9 mouse cellular contexts compared by ENCODE assay signal in the genomic region with DNA sequence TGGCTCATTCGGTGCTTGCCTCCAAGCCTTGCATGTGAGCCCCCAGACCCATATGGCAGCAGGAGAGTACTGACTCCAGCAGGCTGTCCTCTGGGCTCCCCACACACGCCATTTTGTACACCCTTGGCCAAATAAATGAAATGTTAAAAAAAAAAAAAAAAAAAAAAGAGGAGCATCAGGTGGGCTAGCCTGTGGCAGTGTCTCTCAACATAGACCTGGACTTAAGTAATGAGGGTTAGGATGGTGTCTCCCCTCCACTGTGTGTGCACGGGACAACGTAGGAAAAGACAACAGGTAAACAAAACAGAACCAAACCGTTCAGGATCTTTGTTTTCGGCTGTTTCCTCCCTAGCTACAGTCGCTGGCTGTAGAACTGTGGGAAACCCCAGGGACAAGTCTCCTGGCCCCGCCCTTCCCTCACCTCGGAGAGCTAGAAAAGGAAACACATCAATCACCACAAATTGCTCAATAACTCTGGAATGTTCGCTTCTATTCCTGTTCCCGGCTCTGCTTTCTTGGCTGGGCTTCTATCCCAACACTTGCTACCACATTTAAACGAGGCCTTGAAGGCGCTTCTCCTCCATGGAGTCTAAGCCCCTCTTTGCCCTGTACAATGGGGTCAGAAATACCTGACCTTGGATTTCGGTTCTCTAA. TPM values are rescaled to one million over a fixed set of nuclear protein-coding genes. Genes with fewer than 3 reads are reported as not detected.
DNase-seq lines count a peak whose midpoint lies in the region; ATAC-seq and TF ChIP-seq lines count a peak whose summit lies in the region.
"Had no signal": no experiment of that assay in that cellular context is flagged by ENCODE, and none has a peak within 500 bp of the region (broad histone marks: within the 10 kb centered on the region; RNA-seq: fewer than 3 reads in every experiment).

No protein-coding gene starts in this region.

- peak overlapping the region; percentile 63 for H3K9ac ChIP-seq in heart, embryonic 16.5 days (ENCODE audit: low read length)

- WGBS in spleen, adult 2 months = 22% methylated on average over 14 of the region's 14 CpGs
- WGBS in heart, embryonic 16.5 days = 22% methylated on average over 14 of the region's 14 CpGs

- no peak for TF ChIP-seq POLR2A in spleen, adult 2 months (IDR thresholded peaks at IDR 0.05; ENCODE audit: low read depth, low read length)

- H3K27ac ChIP-seq in spleen, adult 2 months (ENCODE audit: insufficient read depth, low read length) = peak overlapping the region; percentile 79
- peak overlapping the region; percentile 98 for H3K27ac ChIP-seq in heart, embryonic 16.5 days (ENCODE audit: low read length)

- peaks cover 24% of the 10 kb centered on the region; the same call in 1 of the 2 replicates for H3K4me1 ChIP-seq in spleen, adult 2 months (ENCODE audit: control insufficient read depth, insufficient read depth, insufficient read length)
- peaks cover 66% of the 10 kb centered on the region for H3K4me1 ChIP-seq in heart, embryonic 16.5 days (ENCODE audit: control insufficient read depth, insufficient read depth, low read length)

- peak overlapping the region; percentile 49 for H3K4me3 ChIP-seq in spleen, adult 2 months (ENCODE audit: extremely low read depth, insufficient read depth, insufficient read length)
- H3K4me3 ChIP-seq in heart, embryonic 16.5 days (ENCODE audit: low read length) = peak overlapping the region; percentile 32

- H3K4me2 ChIP-seq in heart, embryonic 16.5 days (ENCODE audit: low read depth, low read length) = peak overlapping the region; percentile 61

- no peaks in the 10 kb centered on the region for H3K27me3 ChIP-seq in spleen, adult 2 months (ENCODE audit: control insufficient read depth, insufficient read depth, low read length)
- H3K27me3 ChIP-seq in heart, embryonic 16.5 days (ENCODE audit: control insufficient read depth, insufficient read depth, low read length) = no peaks in the 10 kb centered on the region

- no peaks in the 10 kb centered on the region for H3K9me3 ChIP-seq in heart, embryonic 16.5 days (replicated peaks; ENCODE audit: control insufficient read depth, low read length)

- no peaks in the 10 kb centered on the region for H3K36me3 ChIP-seq in spleen, adult 2 months (ENCODE audit: control insufficient read depth, insufficient read depth, low read length)
- H3K36me3 ChIP-seq in heart, embryonic 16.5 days (ENCODE audit: control insufficient read depth, insufficient read depth) = no peaks in the 10 kb centered on the region

- no peak for TF ChIP-seq CTCF in spleen, adult 2 months (IDR thresholded peaks at IDR 0.05; ENCODE audit: extremely low read depth, insufficient read depth, insufficient read length, insufficient replicate concordance)

- 0 out of 2 replicates have a peak, but pooled peaks have one; percentile 17 for ATAC-seq in erythroblast, adult 5-6 weeks (replicated peaks; ENCODE audit: low FRiP score, poor library complexity, severe bottlenecking)
- ATAC-seq in heart, embryonic 16.5 days (replicated peaks; ENCODE audit: extremely low read depth, insufficient read depth, low FRiP score) = peak; percentile 46

- no peak for DNase-seq in spleen, adult 2 months (ENCODE audit: low read depth in 1 of 2, low spot score in 2 of 2)
- no peak for DNase-seq in spleen, adult 18-20 months
- peak; percentile 87 to 95 for DNase-seq in kidney, postnatal 36 days
- peak; percentile 67 for DNase-seq in mesoderm, embryonic 11.5 days (ENCODE audit: low read depth, low spot score)
- no peak for DNase-seq in spleen, postnatal 14 days (ENCODE audit: low spot score in 2 of 2)
- no peak for DNase-seq in thymus, adult 18-20 months

RNA-seq across cellular contexts. Expression of a gene that starts 0.7 kb away (rescaled TPM):
- 0.18 TPM in 1 of 2 replicates, not detected in the other for polyA plus RNA-seq in spleen, adult 2 months (2012; rRNA removed)
- total RNA-seq in erythroblast, adult 5-6 weeks (2015; ENCODE audit: low replicate concordance) = not detected in 2 replicates
- not detected in 2 replicates for total RNA-seq in erythroblast, adult 5-6 weeks (2017; ENCODE audit: low replicate concordance)
- polyA plus RNA-seq in heart, embryonic 16.5 days (2015; fragmentation: Nextera tagmentation; extraction: Ambion mirVana) = 1.3 and 1.4 TPM in 2 replicates
- total RNA-seq: adrenal gland, postnatal 4 days had no signal

RNA-seq across cellular contexts. Expression of a gene that starts 17.8 kb away (rescaled TPM):
- polyA plus RNA-seq in spleen, adult 2 months (2012; rRNA removed) = 9.2 and 10.7 TPM in 2 replicates
- total RNA-seq in erythroblast, adult 5-6 weeks (2015; ENCODE audit: low replicate concordance) = 7.3 and 17.7 TPM in 2 replicates
- total RNA-seq in erythroblast, adult 5-6 weeks (2017; ENCODE audit: low replicate concordance) = 3.9 and 16.5 TPM in 2 replicates
- polyA plus RNA-seq in heart, embryonic 16.5 days (2015; fragmentation: Nextera tagmentation; extraction: Ambion mirVana) = 33.4 and 36.4 TPM in 2 replicates

RNA-seq across cellular contexts. Expression of a gene that starts 18.4 kb away (rescaled TPM):
- polyA plus RNA-seq in spleen, adult 2 months (2012; rRNA removed) = 423 and 439 TPM in 2 replicates
- 125 and 174 TPM in 2 replicates for total RNA-seq in erythroblast, adult 5-6 weeks (2015; ENCODE audit: low replicate concordance)
- total RNA-seq in erythroblast, adult 5-6 weeks (2017; ENCODE audit: low replicate concordance) = 113 and 122 TPM in 2 replicates
- 209 and 226 TPM in 2 replicates for polyA plus RNA-seq in heart, embryonic 16.5 days (2015; fragmentation: Nextera tagmentation; extraction: Ambion mirVana)

RNA-seq across cellular contexts. Expression of a gene that starts 20.3 kb away (rescaled TPM):
- polyA plus RNA-seq in spleen, adult 2 months (2012; rRNA removed) = 0.14 and 0.15 TPM in 2 replicates
- total RNA-seq in erythroblast, adult 5-6 weeks (2015; ENCODE audit: low replicate concordance) = not detected in 2 replicates
- total RNA-seq in erythroblast, adult 5-6 weeks (2017; ENCODE audit: low replicate concordance) = not detected in 2 replicates
- polyA plus RNA-seq in heart, embryonic 16.5 days (2015; fragmentation: Nextera tagmentation; extraction: Ambion mirVana) = 6.9 and 7.2 TPM in 2 replicates

RNA-seq across cellular contexts. Expression of a gene that starts 24.8 kb away (rescaled TPM):
- polyA plus RNA-seq in spleen, adult 2 months (2012; rRNA removed) = 5.8 and 5.9 TPM in 2 replicates
- not detected in 2 replicates for total RNA-seq in erythroblast, adult 5-6 weeks (2015; ENCODE audit: low replicate concordance)
- not detected in 2 replicates for total RNA-seq in erythroblast, adult 5-6 weeks (2017; ENCODE audit: low replicate concordance)
- 4.3 and 4.5 TPM in 2 replicates for polyA plus RNA-seq in heart, embryonic 16.5 days (2015; fragmentation: Nextera tagmentation; extraction: Ambion mirVana)

Comparison
In these comparisons a context has a peak if more than half of its experiments do, and no peak if none do; other contexts are left out.
1. DNase-seq: peak in kidney, postnatal 36 days (2 of 2) and mesoderm, embryonic 11.5 days (single experiment); none in spleen, adult 2 months (0 of 2), spleen, adult 18-20 months (0 of 2), spleen, postnatal 14 days (0 of 2) and thymus, adult 18-20 months (0 of 2).